Mouse (Mus musculus) testis, adult 2 months (tissue): ENCODE measurements around the gene Casz1.

Experiments
- CTCF ChIP-seq: fragments of 200-500 bp; IDR thresholded peaks from 2 replicates; pipeline ENCODE4 v1.5.1; 2012; ENCODE audit warnings: low read depth, mild to moderate bottlenecking, inconsistent platforms, low read length, moderate library complexity; ENCODE audit not compliant: control insufficient read depth, insufficient read depth, insufficient replicate concordance
- POLR2A ChIP-seq: fragments of 200-500 bp; IDR thresholded peaks from 2 replicates; pipeline ENCODE4 v1.6.1; 2012; ENCODE audit warnings: low read depth, mild to moderate bottlenecking, inconsistent platforms, low read length, moderate library complexity; ENCODE audit not compliant: control insufficient read depth

GRCm38 (mm10) chr4:148912826-148913590 lies 108.8 kb downstream of the Casz1 start:
- TF ChIP-seq CTCF (no peak), POLR2A (no peak)
